Mouse (Mus musculus) liver, postnatal 0 days (tissue): Measurements from ENCODE around the gene Zfp800.

Experiments
- CTCF ChIP-seq: sonication (generic); IDR thresholded peaks from 2 replicates; pipeline ENCODE4 v1.5.1; 2016; ENCODE audit warnings: antibody characterized with exemption, low read depth
- EP300 ChIP-seq: IDR thresholded peaks from 2 replicates; pipeline ENCODE4 v1.6.1; 2016; ENCODE audit warnings: antibody characterized with exemption, low read depth, mild to moderate bottlenecking

GRCm38 (mm10) chr6:28423313-28423712, 25.5 kb upstream of the Zfp800 start, which contains the start of gene Arf5:
- TF ChIP-seq EP300 (no peak), CTCF (no peak)
